Mouse (Mus musculus): ENCODE measurements around the gene Lrrc15.

The Lrrc15 gene

GRCm38 (mm10) chr16:30235577-30235976 lies 47.5 kb downstream of the Lrrc15 start:
- DNase-seq = no peak

GRCm38 (mm10) chr16:30234636-30235546 lies 48.2 kb downstream of the Lrrc15 start:
- no peak for DNase-seq

GRCm38 (mm10) chr16:30234077-30234476 lies 49.0 kb downstream of the Lrrc15 start:
- no peak for DNase-seq

- DNase-seq = no peak
Observed at GRCm38 (mm10) chr16:30231882-30232604, 51.0 kb downstream of the Lrrc15 start.

- DNase-seq = peak; percentile 32 to 60
Observed at GRCm38 (mm10) chr16:30227352-30227751, 55.7 kb downstream of the Lrrc15 start.

- no peak for DNase-seq
Observed at GRCm38 (mm10) chr16:30221161-30221782, 61.8 kb downstream of the Lrrc15 start.
